Mouse (Mus musculus) lung, embryonic 15.5 days (tissue): ENCODE measurements around the gene Ppm1l. TPM values are rescaled to one million over a fixed set of nuclear protein-coding genes. Genes with fewer than 3 reads are reported as not detected.
A peak's percentile ranks its signal among the peaks of the same experiment; 100 is the strongest.

ENCODE experiments used
- ATAC-seq: fragments of 200-750 bp; cut with Nextera tagmentation; 2 replicates; pipeline ENCODE4 v1.8.0; 2017; ENCODE audit warnings: moderate number of reproducible peaks, borderline replicate concordance; ENCODE audit not compliant: low FRiP score, low TSS enrichment; ENCODE audit errors: extremely low read depth
- H3K27ac ChIP-seq: fragments of 300-500 bp; sonication (generic); 2 replicates; pipeline ENCODE4 v1.5.1; 2015; ENCODE audit warnings: moderate library complexity, mild to moderate bottlenecking, inconsistent platforms
- H3K27me3 ChIP-seq: fragments of 300-500 bp; sonication (generic); 2 replicates; pipeline ENCODE4 v1.6.1; 2015; ENCODE audit warnings: inconsistent platforms
- H3K36me3 ChIP-seq: fragments of 300-500 bp; sonication (generic); 2 replicates; pipeline ENCODE4 v1.6.1; 2015; ENCODE audit warnings: inconsistent platforms
- H3K4me1 ChIP-seq: fragments of 300-500 bp; sonication (generic); 2 replicates; pipeline ENCODE4 v1.6.1; 2015; ENCODE audit warnings: inconsistent platforms
- H3K4me2 ChIP-seq: fragments of 300-500 bp; sonication (generic); 2 replicates; pipeline ENCODE4 v1.6.1; 2015; ENCODE audit warnings: inconsistent platforms, mild to moderate bottlenecking, moderate library complexity
- H3K4me3 ChIP-seq: fragments of 300-500 bp; sonication (generic); 2 replicates; pipeline ENCODE4 v1.5.1; 2015; ENCODE audit warnings: mild to moderate bottlenecking, inconsistent platforms
- H3K9ac ChIP-seq: fragments of 300-500 bp; sonication (generic); 2 replicates; pipeline ENCODE4 v1.6.1; 2015; ENCODE audit warnings: inconsistent platforms
- H3K9me3 ChIP-seq: fragments of 300-500 bp; sonication (generic); 2 replicates; pipeline ENCODE4 v1.6.1; 2016; ENCODE audit warnings: inconsistent platforms
- WGBS: fragments of 180-500 bp; shearing (Covaris S2); methylation state at CpG from one replicate; pipeline ENCODE4 v1.1.7; 2015; 5-methylcytosine and 5-hydroxymethylcytosine counted together
- polyA plus RNA-seq: library from polyadenylated mRNA; unstranded; fragments of >200 nt; fragmentation: Nextera tagmentation; extraction: Ambion mirVana; gene quantifications from 2 replicates; pipeline ENCODE4 v1.2.1, GENCODE M21; 2015

The Ppm1l gene
- polyA plus RNA-seq, 1 experiment from 2014 or later, result 6.9 TPM

DNA sequence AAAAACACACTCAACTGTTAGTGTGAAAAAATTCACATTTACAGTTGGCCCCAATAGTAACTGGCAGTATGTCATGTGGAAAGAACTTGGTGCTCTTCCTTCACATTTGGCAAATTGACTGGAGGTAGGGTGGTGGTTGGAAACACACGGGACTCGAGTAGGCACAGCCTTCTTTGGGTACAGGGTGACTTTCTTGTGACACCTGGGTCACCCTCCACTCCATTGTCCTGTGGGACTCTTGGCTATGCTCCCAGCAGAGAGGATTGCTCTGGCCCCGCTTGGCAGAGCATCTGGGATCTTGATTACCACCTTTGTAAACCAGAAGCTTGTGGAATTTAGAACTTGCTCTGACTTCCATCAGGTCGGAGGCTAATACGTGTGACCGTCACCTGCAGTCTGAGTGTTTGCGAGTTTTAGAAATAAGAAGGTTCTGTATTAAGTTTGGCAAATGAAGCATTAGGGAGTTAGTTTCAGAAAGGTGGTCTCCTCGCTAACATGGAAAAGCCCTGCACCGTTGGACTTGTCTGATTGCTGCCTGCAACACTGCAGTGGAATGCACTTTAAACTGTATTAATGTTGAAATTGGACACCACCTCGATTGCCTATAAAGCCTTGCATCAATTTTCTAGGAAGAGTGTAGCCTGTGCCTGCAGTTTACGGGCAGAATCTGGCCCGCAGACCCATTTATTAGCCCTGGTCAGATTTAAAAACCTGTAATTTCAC is 41.4 kb downstream of the Ppm1l start:
- Histone ChIP-seq H3K36me3 (no peaks in the 10 kb centered on the region), H3K4me3 (no peak overlapping the region), H3K27me3 (no peaks in the 10 kb centered on the region), H3K9me3 (no peaks in the 10 kb centered on the region), H3K4me2 (no peak overlapping the region), H3K9ac (no peak overlapping the region), H3K4me1 (no peaks in the 10 kb centered on the region; the same call in 1 of the 2 replicates), H3K27ac (no peak overlapping the region)
- WGBS, result 73% methylated on average over 12 of the region's 12 CpGs
- no peak for ATAC-seq

DNA sequence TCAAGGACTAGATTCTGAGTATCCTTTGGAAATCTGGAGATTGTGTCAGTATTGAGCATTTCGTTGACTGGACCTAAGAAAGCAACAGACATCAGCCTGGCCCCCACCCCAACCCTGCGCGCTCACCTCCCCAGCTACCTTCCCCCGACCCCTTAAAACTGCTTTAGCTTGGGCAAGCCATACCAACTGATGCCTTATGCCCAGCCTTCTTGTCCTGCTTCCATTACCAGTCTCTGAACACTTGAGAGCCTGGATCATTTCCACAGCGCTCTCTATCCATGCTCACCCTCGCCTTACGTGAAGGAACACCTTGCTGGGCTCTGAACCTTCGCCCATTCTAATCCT is 41.9 kb downstream of the Ppm1l start:
- no peaks in the 10 kb centered on the region for H3K9me3 ChIP-seq
- H3K27me3 ChIP-seq, result no peaks in the 10 kb centered on the region
- H3K4me3 ChIP-seq, result no peak overlapping the region
- 94% methylated on average over 8 of the region's 8 CpGs for WGBS
- ATAC-seq, result no peak
- H3K36me3 ChIP-seq, result no peaks in the 10 kb centered on the region
- no peak overlapping the region for H3K27ac ChIP-seq
- H3K9ac ChIP-seq, result no peak overlapping the region
- no peak overlapping the region for H3K4me2 ChIP-seq
- H3K4me1 ChIP-seq, result no peaks in the 10 kb centered on the region; the same call in 1 of the 2 replicates

DNA sequence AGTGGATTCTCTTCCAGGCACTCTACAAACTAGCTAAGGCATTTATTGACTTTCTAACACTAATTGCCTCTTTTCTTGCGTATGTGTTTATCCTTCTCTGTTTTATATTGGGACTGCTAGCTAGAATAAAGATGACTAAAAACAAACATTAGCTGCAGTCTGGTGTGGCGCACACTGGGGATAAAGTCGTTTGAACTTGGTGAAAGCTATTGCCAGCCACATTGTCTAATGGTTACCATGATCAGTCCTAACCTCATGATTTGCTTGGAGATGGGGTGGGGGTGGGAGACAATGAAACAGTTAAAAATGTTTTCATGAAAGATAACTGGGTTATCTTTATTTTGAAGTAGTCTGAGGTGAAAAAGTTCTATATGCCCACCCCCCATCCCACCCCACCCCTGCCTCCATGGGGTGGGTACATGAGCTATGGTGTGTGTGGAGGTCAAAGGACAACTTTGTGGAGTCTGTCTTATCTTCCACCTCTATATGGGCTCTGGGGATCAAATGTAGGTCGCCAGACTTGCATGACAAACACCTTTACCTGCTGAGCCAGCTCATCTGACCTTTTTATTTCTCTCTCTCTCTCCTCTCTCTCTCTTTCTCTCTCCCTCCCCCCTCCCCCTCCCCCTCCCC is 43.7 kb downstream of the Ppm1l start:
- Histone ChIP-seq H3K9ac (no peak overlapping the region), H3K27me3 (no peaks in the 10 kb centered on the region), H3K4me3 (no peak overlapping the region), H3K4me1 (no peaks in the 10 kb centered on the region; the same call in 1 of the 2 replicates), H3K36me3 (no peaks in the 10 kb centered on the region), H3K27ac (no peak overlapping the region), H3K4me2 (no peak overlapping the region), H3K9me3 (no peaks in the 10 kb centered on the region)
- WGBS, result 71% methylated on average over 4 of the region's 4 CpGs
- no peak for ATAC-seq

DNA sequence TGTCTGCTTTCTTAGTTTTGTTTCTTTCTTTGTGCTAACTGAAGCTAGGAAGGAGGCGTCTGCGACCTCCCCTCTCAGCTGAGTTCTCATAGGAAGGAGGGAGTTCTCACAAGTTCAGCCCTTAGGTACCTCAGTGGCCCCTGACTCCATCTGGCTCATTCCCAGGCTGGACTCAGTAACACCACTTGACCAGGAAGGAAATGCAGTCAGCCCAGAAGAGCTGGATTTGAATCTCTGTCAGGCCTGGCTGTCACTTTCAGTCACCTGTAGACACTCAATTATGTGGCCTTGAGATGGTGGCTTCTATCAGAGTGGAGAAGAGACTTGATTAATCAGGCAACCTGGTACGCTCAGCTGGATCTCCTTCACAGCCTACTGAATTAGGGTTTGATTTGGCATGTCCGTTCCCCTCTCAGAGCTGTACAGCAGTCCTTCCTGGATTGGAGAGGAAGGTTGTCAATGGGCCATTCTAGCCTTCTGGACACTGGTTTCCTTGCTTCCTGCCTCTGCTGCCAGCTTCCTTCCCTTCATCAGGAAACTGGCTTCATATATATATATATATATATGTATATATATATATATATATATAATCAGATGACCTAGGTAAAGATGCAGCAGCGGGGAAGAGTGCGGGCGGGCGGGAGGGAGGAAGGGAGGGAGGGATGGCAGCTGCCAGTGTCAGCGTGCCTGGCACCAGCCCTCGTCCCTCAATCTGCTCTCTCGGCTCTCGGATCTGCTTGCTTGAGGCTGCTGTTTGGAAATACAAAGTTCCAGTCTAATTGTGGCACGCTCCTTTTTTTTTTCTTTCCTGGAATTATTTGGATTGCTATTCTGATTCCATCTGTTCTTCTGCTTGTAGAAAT is 45.1 kb downstream of the Ppm1l start:
- Histone ChIP-seq H3K9ac (no peak overlapping the region), H3K4me3 (no peak overlapping the region), H3K4me1 (no peaks in the 10 kb centered on the region; the same call in 1 of the 2 replicates), H3K9me3 (no peaks in the 10 kb centered on the region), H3K4me2 (no peak overlapping the region), H3K27me3 (no peaks in the 10 kb centered on the region), H3K36me3 (no peaks in the 10 kb centered on the region), H3K27ac (no peak overlapping the region)
- ATAC-seq, result no peak
- WGBS, result 88% methylated on average over 13 of the region's 13 CpGs

DNA sequence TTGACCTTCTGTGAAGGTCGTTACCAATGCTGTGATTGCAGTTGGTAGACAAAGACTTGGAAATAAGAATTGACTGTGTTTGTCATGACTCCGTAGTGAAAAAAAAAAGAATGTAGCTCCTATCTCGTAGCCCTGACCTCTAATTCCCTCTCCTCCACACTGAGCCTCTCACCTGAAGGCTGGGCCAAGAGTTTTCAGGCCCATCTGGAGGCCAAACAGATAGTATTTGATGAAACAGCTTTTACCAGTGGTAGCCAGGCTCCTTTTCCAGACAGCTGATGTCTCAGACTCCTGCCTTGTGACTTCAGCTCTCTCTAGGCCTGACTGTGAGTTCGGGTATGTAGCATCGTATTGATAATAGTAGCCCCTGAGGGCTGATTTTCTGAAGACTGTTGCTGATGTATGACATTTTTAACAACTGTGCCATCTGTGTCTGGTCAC is 45.7 kb downstream of the Ppm1l start:
- ATAC-seq, result no peak
- H3K27ac ChIP-seq, result no peak overlapping the region
- H3K27me3 ChIP-seq, result no peaks in the 10 kb centered on the region
- 72% methylated on average over 5 of the region's 5 CpGs for WGBS
- no peak overlapping the region for H3K9ac ChIP-seq
- no peaks in the 10 kb centered on the region; the same call in 1 of the 2 replicates for H3K4me1 ChIP-seq
- H3K9me3 ChIP-seq, result no peaks in the 10 kb centered on the region
- H3K4me3 ChIP-seq, result no peak overlapping the region
- H3K36me3 ChIP-seq, result no peaks in the 10 kb centered on the region
- no peak overlapping the region for H3K4me2 ChIP-seq

DNA sequence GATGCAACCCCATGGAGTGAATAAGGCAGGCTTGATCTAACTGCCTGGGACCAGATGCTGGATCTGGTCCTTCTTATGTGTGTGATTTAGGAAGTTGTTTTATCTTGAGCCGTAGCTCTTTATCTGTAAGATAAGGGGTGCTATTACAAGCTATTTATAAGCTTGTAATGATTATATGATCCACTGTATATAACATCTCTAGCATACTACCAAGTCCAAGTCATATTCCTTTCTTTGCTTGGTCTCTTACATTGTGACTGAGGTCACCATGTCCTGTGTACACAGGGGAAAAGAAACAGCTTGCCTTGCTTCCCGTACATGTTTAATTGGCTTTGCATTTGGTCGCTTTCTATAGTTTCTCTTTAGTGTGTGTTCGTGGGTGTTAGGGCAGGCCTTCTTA is 46.2 kb downstream of the Ppm1l start:
- 63% methylated on average over 4 of the region's 4 CpGs for WGBS
- Histone ChIP-seq H3K4me3 (no peak overlapping the region), H3K27ac (no peak overlapping the region), H3K9me3 (no peaks in the 10 kb centered on the region), H3K4me2 (no peak overlapping the region), H3K9ac (no peak overlapping the region), H3K27me3 (no peaks in the 10 kb centered on the region), H3K4me1 (no peaks in the 10 kb centered on the region; the same call in 1 of the 2 replicates), H3K36me3 (no peaks in the 10 kb centered on the region)
- no peak for ATAC-seq

DNA sequence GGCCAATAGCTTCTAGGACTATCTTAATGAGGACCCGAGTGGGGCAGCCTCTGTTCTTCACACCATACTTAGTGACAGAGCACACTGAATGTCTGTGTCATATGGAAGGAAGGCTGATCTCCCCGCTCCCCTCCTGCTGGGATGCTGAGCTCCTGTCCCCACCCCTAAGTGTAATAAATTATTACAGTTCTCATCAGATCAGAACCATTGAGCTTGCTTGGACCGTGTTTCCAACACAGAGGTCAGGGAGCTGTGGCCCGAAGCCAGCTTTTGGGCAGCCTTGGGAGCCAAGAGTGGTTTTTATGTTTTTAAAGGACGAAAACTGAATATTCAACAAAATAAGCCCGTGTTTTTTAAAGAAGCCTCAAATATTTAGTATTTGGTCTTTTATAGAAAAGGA is 47.5 kb downstream of the Ppm1l start:
- Histone ChIP-seq H3K4me3 (no peak overlapping the region), H3K4me2 (no peak overlapping the region), H3K9me3 (no peaks in the 10 kb centered on the region), H3K9ac (no peak overlapping the region), H3K27ac (no peak overlapping the region), H3K36me3 (no peaks in the 10 kb centered on the region), H3K27me3 (no peaks in the 10 kb centered on the region), H3K4me1 (no peaks in the 10 kb centered on the region)
- no peak for ATAC-seq
- 72% methylated on average over 6 of the region's 6 CpGs for WGBS

DNA sequence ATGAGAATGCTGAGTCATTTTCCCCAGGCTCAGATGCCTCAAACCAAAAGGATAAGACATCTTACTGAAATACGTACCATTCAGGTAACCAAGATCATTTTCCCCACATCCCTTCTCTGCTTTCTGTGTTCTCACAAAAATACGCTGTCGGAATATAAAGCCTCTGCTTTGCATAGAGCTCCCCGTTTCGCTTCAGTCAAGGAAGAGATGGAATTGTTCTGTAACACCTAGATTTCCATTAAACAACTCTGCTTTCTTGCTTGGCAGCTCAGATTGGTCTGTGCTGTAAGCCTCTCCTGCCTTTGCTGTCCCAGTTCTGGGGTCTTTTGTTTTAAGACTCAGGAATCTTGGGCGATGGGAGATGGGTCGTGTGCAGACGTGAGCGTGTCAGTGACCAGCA is 51.3 kb downstream of the Ppm1l start:
- H3K4me1 ChIP-seq, result no peaks in the 10 kb centered on the region
- H3K27me3 ChIP-seq, result no peaks in the 10 kb centered on the region
- no peaks in the 10 kb centered on the region for H3K9me3 ChIP-seq
- H3K27ac ChIP-seq, result no peak overlapping the region
- no peak overlapping the region for H3K4me3 ChIP-seq
- 82% methylated on average over 9 of the region's 9 CpGs for WGBS
- no peak overlapping the region for H3K9ac ChIP-seq
- ATAC-seq, result no peak
- no peaks in the 10 kb centered on the region for H3K36me3 ChIP-seq
- no peak overlapping the region for H3K4me2 ChIP-seq

DNA sequence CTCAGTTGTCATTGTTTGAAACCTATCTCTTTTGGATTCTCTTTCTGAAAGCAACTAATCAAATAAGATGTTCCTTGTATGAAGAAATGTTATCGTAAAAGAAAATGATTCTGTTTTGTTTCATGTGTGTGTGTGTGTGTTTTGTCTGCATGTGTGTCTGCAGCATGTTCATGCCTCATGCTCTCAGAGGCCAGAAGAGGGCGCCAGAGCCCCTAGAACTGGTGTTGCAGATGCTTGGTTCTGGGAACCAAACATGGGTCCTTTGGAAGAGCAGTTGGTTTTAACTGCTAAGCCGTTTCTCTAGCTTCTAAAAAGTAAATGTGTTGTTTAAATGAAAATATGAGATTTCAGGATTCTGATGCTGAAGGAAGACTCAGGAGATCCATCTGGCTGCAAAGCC is 56.1 kb downstream of the Ppm1l start:
- Histone ChIP-seq H3K9me3 (no peaks in the 10 kb centered on the region), H3K27ac (no peak overlapping the region), H3K4me3 (no peak overlapping the region), H3K9ac (no peak overlapping the region), H3K27me3 (no peaks in the 10 kb centered on the region), H3K36me3 (no peaks in the 10 kb centered on the region), H3K4me1 (no peaks in the 10 kb centered on the region), H3K4me2 (no peak overlapping the region)
- no peak for ATAC-seq
- WGBS, result 78% methylated on average over 3 of the region's 3 CpGs

DNA sequence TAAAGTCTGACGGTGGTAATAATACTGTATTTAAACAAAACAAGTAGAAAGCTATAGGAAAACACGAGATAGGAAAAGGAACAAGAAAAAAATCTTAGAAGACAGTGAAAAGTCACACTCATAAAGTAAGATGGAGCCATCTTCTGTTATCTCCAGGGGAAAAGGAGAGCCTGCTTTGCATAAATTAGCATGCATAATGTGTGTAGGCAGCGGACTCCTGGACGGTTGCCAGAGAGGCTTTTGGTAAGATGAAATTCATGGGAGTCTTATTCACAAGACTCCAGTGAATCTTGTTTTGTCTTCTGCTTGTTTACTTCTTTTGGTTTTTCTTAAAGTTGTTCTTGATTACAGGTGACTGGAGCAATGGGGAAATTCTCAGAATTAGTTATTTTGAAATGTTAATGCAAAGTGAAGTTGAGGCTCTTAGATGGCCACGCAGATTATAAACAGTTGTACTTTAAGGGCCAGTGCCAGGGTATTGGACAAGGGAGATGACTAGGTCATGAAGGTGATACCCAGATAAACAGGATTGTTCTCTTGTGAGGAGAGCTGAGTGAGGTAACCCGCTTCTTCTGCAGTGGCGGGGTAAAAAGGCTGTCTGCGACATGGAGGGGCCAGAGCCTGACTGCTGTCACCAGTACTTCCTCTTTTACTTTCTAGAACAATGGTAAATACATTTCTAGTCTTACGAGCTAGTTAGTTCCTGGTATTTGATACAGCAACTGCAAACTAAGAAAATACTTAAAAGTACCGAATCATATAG is 57.1 kb downstream of the Ppm1l start:
- Histone ChIP-seq H3K9ac (no peak overlapping the region), H3K4me1 (no peaks in the 10 kb centered on the region), H3K4me3 (no peak overlapping the region), H3K27ac (peak overlapping the region; percentile 22; the same call in 1 of the 2 replicates), H3K36me3 (no peaks in the 10 kb centered on the region), H3K9me3 (no peaks in the 10 kb centered on the region), H3K27me3 (no peaks in the 10 kb centered on the region), H3K4me2 (no peak overlapping the region)
- ATAC-seq, result no peak
- WGBS, result 68% methylated on average over 10 of the region's 10 CpGs

DNA sequence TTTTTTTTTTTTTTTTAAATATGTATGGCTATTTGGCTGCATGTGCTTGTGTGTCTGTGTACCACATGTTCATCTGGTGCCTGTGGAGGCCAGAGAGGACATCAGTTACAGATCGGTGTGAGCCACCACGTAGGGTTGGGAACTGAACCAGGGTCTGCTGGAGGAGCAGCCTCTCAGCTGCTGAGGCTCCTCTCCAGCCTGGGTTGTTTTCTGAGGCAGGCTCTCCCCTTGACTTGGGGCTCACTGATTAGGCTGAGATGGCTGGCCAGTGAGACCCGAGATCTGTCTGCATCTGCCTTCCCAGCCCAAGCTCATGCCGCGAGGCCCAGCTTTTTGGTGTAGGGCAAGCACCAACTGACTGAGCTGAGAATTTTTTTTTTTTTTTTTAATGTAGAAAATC is 57.9 kb downstream of the Ppm1l start:
- H3K9me3 ChIP-seq, result no peaks in the 10 kb centered on the region
- 67% methylated on average over 5 of the region's 5 CpGs for WGBS
- ATAC-seq, result peak; percentile 19; the same call in 1 of the 2 replicates
- no peak overlapping the region for H3K9ac ChIP-seq
- no peaks in the 10 kb centered on the region for H3K4me1 ChIP-seq
- no peaks in the 10 kb centered on the region for H3K36me3 ChIP-seq
- peak overlapping the region; percentile 91 for H3K27ac ChIP-seq
- peak overlapping the region; percentile 16; the same call in 1 of the 2 replicates for H3K4me2 ChIP-seq
- H3K27me3 ChIP-seq, result no peaks in the 10 kb centered on the region
- H3K4me3 ChIP-seq, result no peak overlapping the region
